Mouse (Mus musculus): ENCODE data around the gene Slit1.

The Slit1 gene

DNA sequence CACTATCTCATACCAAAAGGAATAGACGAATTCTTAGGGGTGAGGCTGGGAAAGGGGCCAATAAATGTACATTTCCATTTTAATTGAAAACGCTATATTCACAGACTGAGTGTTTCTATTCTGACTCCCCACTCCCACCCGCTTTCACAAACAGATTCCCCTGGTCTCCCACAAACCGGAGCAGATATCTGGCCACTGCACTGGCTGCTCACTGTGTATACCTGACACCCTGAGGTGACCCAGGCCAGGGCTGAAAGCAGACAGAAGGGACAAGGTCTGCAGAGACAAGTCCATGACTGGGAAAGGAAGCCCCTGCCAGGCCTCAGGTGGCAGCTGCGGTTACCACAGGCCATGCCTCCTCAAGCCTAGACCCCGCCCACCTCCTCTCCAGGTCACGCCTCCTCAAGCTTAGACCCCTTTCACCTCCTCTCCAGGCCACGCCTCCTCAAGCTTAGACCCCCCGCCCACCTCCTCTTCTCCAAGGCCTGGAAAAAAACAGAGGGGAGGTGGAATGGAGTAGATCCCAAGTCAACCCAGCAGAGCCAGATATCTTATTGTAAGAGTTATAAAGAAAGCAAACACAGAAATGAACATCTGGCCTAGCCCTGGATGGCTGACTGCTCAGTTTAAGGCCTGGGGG is 18.5 kb downstream of the Slit1 start:
- DNase-seq (ENCODE audit: low spot score in 2 of 2): no peak

DNA sequence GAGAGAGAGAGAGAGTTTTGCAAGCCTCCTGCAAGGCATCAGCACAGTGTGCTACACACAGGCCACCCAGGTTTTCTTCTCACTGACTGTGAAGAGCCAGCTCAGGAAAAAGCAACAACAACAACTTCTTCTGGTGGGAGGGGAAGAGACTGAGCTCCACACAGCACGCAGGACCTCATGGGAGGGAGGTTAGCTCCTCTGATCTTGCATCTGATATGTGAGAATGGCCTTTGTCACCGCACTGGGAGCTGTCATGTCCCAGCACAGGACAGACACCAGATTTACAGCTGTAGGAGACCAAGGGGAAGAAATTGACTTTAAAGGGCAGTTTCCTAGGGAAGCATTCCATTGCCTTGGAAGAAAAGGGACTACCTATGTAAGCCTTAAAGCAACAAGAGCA is 20.1 kb downstream of the Slit1 start:
- DNase-seq (ENCODE audit: low spot score in 2 of 2): no peak

- no peak for DNase-seq (ENCODE audit: low spot score in 2 of 2)
Observed at GRCm38 (mm10) chr19:41719436-41719835, 24.0 kb downstream of the Slit1 start.

DNA sequence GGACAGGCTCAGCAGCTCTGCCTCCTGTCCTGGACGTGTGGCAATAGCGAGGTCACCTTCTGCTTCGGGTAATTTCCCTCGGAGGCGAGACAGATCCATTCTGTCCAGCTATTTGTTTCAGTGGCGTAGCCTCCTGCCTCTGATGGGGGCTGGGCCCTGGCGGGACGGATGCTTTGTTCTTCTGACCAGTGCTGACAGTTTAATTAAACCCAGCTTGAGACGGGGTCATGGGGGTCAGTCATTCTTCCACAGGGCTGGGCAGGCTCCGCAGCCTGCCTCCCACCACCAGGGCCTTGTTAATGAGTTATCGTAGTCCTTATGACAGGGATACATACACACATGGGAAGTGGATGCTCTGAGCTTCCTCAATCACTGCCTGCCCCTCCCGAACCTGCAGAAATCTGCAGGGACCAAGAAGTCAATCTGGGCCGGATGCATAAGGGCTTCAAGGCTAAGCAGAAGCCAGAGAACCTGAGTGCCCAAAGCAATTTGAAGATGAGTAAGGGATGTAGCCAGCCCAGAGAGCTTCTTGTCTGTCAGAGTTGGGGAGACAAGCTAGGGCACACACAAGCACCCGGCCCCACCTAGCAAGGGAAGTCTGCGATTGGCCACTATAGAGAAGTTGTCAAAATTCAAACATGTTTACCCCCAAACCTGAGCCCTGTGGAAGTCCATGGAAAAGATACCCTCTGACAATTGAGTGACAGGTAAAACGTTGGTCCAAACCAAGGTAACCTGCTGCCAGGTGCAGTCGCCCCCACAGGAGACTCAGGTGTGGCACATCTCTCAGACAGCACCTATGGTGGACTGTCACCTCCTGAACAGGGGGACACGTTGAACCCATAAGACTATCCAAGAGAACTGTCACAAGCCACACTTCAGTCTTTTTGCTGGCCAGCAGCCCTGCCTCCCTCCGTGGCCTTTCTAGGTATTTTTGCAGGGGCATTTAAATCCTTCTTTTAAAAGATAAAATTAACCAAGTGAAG is 26.9 kb downstream of the Slit1 start:
- DNase-seq (ENCODE audit: low spot score in 2 of 2): no peak

GRCm38 (mm10) chr19:41714431-41714917 is 29.0 kb downstream of the Slit1 start:
- DNase-seq (ENCODE audit: low spot score in 2 of 2): no peak

DNA sequence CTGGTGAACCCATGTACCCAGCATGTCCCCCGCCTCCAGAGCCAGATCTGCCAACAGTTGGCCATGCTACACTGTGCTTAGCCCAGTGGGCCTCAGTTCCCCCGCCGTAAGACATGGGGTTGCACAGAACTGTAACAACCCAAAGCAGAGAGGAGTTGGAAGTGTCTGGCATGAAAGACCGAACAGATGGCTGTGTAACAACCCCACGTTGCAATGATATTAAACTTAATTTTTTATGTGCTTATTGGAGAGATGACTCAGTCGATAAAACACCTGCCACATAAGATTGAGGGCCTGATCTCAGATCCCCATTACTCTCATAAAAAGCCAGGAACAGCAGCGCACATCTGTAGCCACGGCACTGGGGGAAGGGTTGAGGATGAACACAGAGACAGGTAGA is 30.6 kb downstream of the Slit1 start:
- DNase-seq (ENCODE audit: low spot score in 2 of 2): no peak

GRCm38 (mm10) chr19:41711665-41712064 is 31.8 kb downstream of the Slit1 start:
- DNase-seq (ENCODE audit: low spot score in 2 of 2): no peak

DNA sequence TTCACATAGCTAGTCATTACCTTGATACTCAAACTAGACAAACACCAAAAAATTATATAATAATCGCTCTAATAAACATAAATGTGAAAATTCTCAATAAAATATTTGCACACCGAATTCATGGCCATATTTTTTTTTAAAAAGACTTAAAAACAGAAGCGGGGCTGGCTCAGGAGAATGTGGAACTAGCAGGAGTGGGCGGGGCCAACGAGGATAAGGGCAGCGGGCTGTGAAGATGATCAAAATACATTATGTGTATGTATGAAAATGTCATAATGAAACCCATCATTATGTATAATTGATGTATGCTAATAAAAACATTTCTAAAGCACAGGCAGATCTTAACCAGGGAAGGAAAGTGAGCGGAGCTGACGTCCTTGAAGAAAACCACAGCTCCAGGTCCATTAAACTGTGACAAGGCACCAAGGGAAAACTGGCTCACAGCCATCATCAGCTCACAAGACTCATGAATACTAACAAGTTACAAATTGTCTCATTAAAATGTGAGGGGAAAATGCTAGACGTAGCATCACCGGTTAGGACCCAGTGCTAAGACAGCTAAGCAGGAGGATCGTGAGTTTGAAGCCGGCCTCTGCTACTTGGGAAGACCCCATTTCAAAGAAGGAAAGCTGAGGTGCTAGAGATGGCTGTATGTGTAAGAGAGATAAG is 33.8 kb downstream of the Slit1 start:
- no peak for DNase-seq (ENCODE audit: low spot score in 2 of 2)

GRCm38 (mm10) chr19:41707850-41708249 is 35.6 kb downstream of the Slit1 start:
- no peak for DNase-seq (ENCODE audit: low spot score in 2 of 2)

GRCm38 (mm10) chr19:41706094-41706828 is 37.2 kb downstream of the Slit1 start:
- no peak for DNase-seq (ENCODE audit: low spot score in 2 of 2)

DNA sequence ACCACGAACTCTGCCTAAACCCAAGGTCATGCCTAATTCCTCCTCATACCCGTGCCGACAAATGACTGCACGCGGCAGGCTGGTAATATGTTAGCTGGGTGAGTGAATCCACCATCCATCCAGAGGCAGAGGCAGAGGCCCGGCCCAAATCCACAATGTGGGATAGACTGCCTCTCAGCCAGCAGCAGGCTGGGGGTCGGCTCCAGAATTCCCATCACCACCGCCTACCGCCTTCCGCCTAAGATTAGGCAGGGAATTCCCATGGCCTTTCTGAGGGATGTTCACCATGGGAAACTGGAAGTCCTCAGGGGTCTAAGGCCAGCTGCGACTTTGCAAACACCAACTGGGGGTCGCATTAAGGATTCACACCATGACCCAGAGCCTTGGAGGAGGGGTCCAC is 38.0 kb downstream of the Slit1 start:
- DNase-seq (ENCODE audit: low spot score in 2 of 2): no peak

DNA sequence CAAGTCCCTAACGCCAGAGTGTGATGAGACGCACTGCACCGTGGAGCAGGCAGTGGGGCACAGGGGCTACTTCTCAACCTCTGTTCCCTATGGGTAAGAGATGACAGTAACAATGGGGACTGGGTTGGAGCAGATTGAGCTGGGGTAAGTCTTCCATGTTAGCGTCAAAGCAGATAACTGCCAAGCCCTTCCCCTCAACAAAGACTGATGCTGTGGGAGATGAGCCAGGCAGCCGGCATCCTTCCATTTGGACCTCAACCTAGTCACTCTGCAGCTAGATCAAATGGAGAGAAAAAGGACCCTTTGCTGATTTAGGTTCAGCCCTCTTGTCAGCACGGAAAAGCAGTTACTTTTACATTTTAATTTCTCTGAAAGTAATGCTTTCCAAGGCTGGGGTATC is 40.8 kb downstream of the Slit1 start:
- no peak for DNase-seq (ENCODE audit: low spot score in 2 of 2)

DNA sequence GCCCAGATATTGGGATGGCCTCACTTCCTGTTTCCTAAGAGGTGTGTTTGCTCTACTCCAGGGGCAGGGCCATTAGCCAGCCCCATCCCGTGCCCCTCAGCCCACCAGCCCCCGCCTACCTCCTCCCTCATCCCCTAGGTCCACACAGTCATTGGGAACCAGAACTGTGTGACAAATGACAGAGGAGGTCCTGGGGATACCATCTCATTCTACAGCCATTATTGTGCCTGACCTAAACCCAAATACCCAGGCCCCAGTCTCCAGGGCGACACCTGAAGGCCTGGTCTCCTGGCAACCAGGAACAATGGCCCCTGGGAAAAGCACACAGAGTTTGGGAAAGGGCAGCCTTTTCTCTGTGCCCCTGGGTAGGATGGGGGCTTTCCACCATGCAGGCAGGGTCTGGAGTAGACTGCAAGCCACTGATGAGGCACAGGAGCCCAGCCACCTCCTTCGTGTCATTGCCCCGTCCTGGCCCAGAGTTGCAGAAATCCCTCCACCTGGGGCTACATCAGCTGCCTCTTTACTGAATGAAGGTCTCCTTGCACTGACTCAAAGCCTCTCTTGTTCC is 44.5 kb downstream of the Slit1 start:
- DNase-seq (ENCODE audit: low spot score in 2 of 2): no peak

- no peak for DNase-seq (ENCODE audit: low spot score in 2 of 2)
Observed at GRCm38 (mm10) chr19:41697807-41698515, 45.5 kb downstream of the Slit1 start.

DNA sequence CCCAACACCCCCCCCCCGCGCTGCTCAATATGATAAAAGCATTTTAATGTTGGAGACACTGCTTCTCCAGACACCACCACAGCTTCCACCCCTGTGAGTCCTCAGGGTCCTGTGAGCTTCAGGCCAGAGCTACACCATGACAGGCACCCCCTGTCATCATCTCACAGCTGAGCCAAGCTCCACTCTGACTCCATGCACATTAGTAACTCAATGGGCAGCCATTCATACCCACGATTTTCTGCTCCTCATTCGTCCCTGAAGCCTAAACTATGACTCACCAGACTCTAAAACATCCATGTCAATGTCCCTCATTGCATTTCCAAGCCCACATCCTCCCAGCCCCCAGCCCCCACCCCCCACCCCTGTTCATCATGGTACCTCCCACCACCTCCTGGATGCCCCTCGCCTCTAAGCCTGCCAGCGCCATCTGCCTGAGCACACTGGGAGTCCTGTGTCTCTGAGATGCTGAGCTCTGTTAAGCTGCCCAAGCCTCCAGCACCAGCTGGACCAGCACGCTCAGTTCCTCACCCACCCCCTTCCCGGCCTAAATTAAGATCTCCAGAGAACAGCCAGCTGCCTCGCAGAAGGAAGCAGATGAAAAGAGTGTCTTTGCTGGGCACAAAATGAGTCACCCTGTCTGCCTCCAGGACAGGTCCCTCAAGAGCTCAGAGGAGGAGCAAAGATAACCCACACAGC is 46.2 kb downstream of the Slit1 start:
- no peak for DNase-seq (ENCODE audit: low spot score in 2 of 2)

- DNase-seq (ENCODE audit: low spot score in 2 of 2): no peak
Observed at GRCm38 (mm10) chr19:41696443-41696842, 47.0 kb downstream of the Slit1 start.

DNA sequence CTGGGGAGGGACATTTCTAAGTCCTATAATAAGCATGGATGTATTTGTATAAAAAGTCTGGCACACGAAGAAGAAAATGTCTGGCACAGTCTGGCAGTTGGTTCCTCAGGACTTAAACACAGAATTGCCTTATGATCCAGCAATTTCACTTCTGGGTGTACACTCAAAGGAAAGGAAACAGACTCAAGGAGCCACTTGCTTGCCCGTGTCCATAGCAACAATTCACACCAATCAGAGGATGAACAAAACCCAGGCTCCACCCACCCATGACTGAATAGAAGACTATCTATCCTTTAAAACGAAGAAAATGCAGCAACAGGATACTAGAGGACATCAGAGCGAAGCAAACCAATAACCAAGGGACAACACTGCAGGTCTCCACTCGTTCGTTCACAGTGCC is 48.4 kb downstream of the Slit1 start:
- DNase-seq (ENCODE audit: low spot score in 2 of 2): no peak

DNA sequence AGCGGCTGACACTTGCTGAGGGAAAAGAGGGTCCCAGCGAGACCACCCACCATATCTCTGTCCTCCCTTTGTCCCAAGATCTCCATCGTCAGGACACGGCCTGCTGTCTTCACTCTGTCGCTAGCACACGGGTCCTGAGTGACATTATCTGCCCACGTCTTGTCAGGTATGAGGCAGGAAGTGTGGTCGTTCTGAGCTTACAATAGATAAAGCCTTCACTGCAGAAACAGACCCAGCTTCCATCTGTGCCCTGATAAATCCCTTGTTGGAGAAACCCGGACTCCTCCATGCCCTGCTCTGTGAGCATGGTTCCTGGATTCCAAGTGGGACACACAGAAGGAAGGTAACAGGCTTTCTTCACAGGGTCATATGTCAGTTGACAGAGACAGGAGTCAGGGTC is 48.9 kb downstream of the Slit1 start:
- no peak for DNase-seq (ENCODE audit: low spot score in 2 of 2)

- no peak for DNase-seq (ENCODE audit: low spot score in 2 of 2)
Observed at GRCm38 (mm10) chr19:41693727-41694126, 49.7 kb downstream of the Slit1 start.

DNA sequence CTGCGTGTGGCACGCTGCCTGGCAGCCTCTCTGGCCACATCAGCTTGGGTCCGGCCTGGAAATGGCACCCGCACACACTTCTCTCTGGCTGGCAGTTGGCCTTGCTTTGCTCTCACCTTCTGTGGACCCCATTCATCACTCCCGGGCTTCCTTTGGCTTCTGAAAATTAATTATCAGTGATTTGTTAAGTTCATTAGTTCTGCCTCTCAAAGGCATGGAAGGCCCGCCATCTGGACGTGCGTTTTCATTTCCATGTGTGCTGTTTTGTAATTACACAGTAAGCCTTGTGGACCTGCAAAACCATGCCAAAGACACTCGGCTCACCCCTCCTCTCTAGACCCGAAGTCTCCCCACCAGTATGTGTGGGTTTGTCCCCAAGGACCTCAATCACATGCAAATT is 53.4 kb downstream of the Slit1 start:
- no peak for DNase-seq (ENCODE audit: low spot score in 2 of 2)
